Mouse (Mus musculus): ENCODE results near the gene Grap. TPM values are rescaled to one million over a fixed set of nuclear protein-coding genes. Genes with fewer than 3 reads are reported as not detected.

Grap gene
- total RNA-seq, 2 experiments from 2014 or later, result 0.31 TPM; not detected in 1

DNA sequence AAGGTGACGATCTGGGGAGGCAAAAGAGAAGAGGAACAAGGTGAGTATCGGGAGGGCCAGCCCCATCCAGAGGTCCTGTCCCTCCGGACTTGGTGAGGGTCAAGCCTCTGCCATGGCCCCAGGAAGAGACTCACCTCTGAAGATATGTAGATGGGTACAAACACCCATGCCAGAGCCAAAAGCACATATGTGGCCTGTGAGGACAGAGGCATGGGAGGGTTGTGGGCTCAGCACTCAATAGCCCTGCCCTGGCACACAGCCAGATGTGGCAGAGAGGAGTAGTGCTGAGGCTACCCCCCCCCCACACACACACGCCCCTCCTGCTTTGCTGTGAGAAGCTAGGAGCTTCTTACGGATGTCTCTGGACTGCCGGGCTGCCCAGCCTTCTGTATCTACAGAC lies 62.1 kb downstream of the Grap start:
- no peak for ATAC-seq (replicated peaks; ENCODE audit: poor library complexity, severe bottlenecking)

GRCm38 (mm10) chr11:61717990-61718389 lies 64.9 kb downstream of the Grap start:
- no peak for ATAC-seq (replicated peaks; ENCODE audit: poor library complexity, severe bottlenecking)

DNA sequence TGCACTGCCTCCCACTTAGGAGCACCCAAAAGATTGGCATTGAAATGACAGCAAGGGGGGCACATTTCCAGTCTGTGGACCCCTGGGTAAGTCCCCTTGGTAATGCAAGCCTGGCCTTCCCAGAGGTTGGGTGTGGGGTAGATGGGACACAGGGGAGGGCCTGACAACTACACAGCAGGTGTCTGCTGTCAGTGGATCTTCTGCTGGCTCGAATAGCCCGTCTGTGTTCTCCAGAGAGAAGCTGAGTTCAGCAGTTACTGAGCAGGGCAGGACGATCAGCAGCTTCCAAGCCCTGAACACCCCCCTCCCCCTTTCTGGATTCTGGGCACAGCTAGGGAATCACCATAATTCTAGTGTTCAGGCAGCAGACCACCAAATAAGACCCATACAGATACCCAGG lies 66.3 kb downstream of the Grap start:
- no peak for ATAC-seq (replicated peaks; ENCODE audit: poor library complexity, severe bottlenecking)

DNA sequence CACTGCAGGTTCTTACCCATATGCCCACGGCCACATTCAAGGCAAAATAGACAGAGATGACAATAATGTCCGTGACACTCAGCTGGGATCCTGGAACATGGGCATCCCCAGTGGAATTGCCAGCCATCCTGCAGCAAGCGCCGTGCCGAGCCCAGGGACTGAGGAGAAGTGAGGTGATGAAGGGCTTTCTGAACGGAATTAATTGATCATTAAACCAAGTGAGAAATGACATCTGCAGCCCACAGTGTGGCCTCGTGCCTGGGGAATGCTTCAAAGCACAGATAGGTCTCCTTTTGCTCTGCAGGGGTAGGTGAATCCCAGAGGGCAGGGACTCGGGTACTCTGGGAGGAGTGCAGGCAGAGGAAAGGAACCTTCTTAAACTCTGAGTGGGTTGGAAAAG lies 66.8 kb downstream of the Grap start:
- ATAC-seq (replicated peaks; ENCODE audit: poor library complexity, severe bottlenecking), result no peak

GRCm38 (mm10) chr11:61720636-61721035 lies 67.6 kb downstream of the Grap start, which contains the start of gene Slc5a10:
Gene Slc5a10, minus strand, starts transcription at chr11:61720826.
- ATAC-seq (replicated peaks; ENCODE audit: poor library complexity, severe bottlenecking), result no peak

GRCm38 (mm10) chr11:61722077-61722476 lies 69.0 kb downstream of the Grap start:
- ATAC-seq (replicated peaks; ENCODE audit: poor library complexity, severe bottlenecking), result no peak

Other genes starting within 250 kb of the Grap start
- gene Rnf112, start 199.1 kb upstream of the Grap start, total RNA-seq (2014; fragmentation: Nextera tagmentation), result not detected in 2 replicates
- not detected in 2 replicates for gene Rnf112, start 199.1 kb upstream of the Grap start, total RNA-seq (2017)
- gene Mfap4, start 167.8 kb upstream of the Grap start, total RNA-seq (2014; fragmentation: Nextera tagmentation), result not detected in 2 replicates
- gene Mfap4, start 167.8 kb upstream of the Grap start, total RNA-seq (2017), result not detected in 2 replicates
- gene Mapk7, start 158.9 kb upstream of the Grap start, total RNA-seq (2014; fragmentation: Nextera tagmentation), result 9.2 and 12.9 TPM in 2 replicates
- 5.9 and 13.1 TPM in 2 replicates for gene Mapk7, start 158.9 kb upstream of the Grap start, total RNA-seq (2017)
- gene B9d1, start 148.1 kb upstream of the Grap start, total RNA-seq (2014; fragmentation: Nextera tagmentation), result 1.6 TPM in 1 of 2 replicates, not detected in the other
- not detected in 2 replicates for gene B9d1, start 148.1 kb upstream of the Grap start, total RNA-seq (2017)
- not detected in 2 replicates for gene Epn2, start 73.6 kb upstream of the Grap start, total RNA-seq (2014; fragmentation: Nextera tagmentation)
- not detected in 2 replicates for gene Epn2, start 73.6 kb upstream of the Grap start, total RNA-seq (2017)
- gene Fam83g, start 30.8 kb downstream of the Grap start, total RNA-seq (2014; fragmentation: Nextera tagmentation), result not detected in 2 replicates
- gene Fam83g, start 30.8 kb downstream of the Grap start, total RNA-seq (2017), result not detected in 2 replicates
- gene Slc5a10, start 67.6 kb downstream of the Grap start, total RNA-seq (2014; fragmentation: Nextera tagmentation), result not detected in 2 replicates
- not detected in 2 replicates for gene Slc5a10, start 67.6 kb downstream of the Grap start, total RNA-seq (2017)
- 33.3 and 48.5 TPM in 2 replicates for gene Prpsap2, start 108.8 kb downstream of the Grap start, total RNA-seq (2014; fragmentation: Nextera tagmentation)
- gene Prpsap2, start 108.8 kb downstream of the Grap start, total RNA-seq (2017), result 37.7 and 39.7 TPM in 2 replicates
- gene Ulk2, start 201.8 kb downstream of the Grap start, total RNA-seq (2014; fragmentation: Nextera tagmentation), result 13.0 and 20.0 TPM in 2 replicates
- gene Ulk2, start 201.8 kb downstream of the Grap start, total RNA-seq (2017), result 7.8 and 21.0 TPM in 2 replicates